Mouse (Mus musculus) neural tube, embryonic 11.5 days (tissue): ENCODE results near the gene Tmem216. TPM values are rescaled to one million over a fixed set of nuclear protein-coding genes. Genes with fewer than 3 reads are reported as not detected.

Experiments
- ATAC-seq: fragments of 200-750 bp; cut with Nextera tagmentation; 2 replicates; pipeline ENCODE4 v1.8.0; 2017; ENCODE audit warnings: moderate number of reproducible peaks, mild to moderate bottlenecking, moderate TSS enrichment, moderate library complexity; ENCODE audit not compliant: insufficient read depth, low FRiP score, low TSS enrichment
- DNase-seq: peaks from one replicate; pipeline ENCODE4 v3.0.0-alpha.2; 2015; ENCODE audit warnings: low spot score
- H3K27ac ChIP-seq: fragments of 300-500 bp; sonication (generic); 2 replicates; pipeline ENCODE4 v1.5.1; 2014; ENCODE audit warnings: low read depth, mild to moderate bottlenecking, low read length
- H3K27me3 ChIP-seq: fragments of 300-500 bp; sonication (generic); 2 replicates; pipeline ENCODE4 v1.6.1; 2014; ENCODE audit warnings: mild to moderate bottlenecking, low read length, mixed read lengths; ENCODE audit not compliant: control insufficient read depth, insufficient read depth
- H3K36me3 ChIP-seq: fragments of 300-500 bp; sonication (generic); 2 replicates; pipeline ENCODE4 v1.6.1; 2014; ENCODE audit warnings: mild to moderate bottlenecking, low read length, moderate library complexity, mixed read lengths; ENCODE audit not compliant: control insufficient read depth, insufficient read depth
- H3K4me1 ChIP-seq: fragments of 300-500 bp; sonication (generic); 2 replicates; pipeline ENCODE4 v1.6.1; 2014; ENCODE audit warnings: low read length, mixed read lengths; ENCODE audit not compliant: control insufficient read depth, insufficient read depth
- H3K4me2 ChIP-seq: fragments of 300-500 bp; sonication (generic); 2 replicates; pipeline ENCODE4 v1.6.1; 2014; ENCODE audit warnings: low read depth, mild to moderate bottlenecking, moderate library complexity
- H3K4me3 ChIP-seq: fragments of 300-500 bp; sonication (generic); 2 replicates; pipeline ENCODE4 v1.5.1; 2014; ENCODE audit warnings: low read depth, low read length
- H3K9ac ChIP-seq: fragments of 300-500 bp; sonication (generic); 2 replicates; pipeline ENCODE4 v1.6.1; 2014; ENCODE audit warnings: mild to moderate bottlenecking, low read length
- H3K9me3 ChIP-seq: fragments of 300-500 bp; sonication (generic); 2 replicates; pipeline ENCODE4 v1.6.1; 2016; ENCODE audit warnings: low read length; ENCODE audit not compliant: control insufficient read depth
- WGBS: fragments of 180-500 bp; shearing (Covaris S2); extraction: QIAGEN DNeasy Blood & Tissue Kit; methylation state at CpG from one replicate; pipeline ENCODE4 v1.1.7; 2014; 5-methylcytosine and 5-hydroxymethylcytosine counted together
- polyA plus RNA-seq: library from polyadenylated mRNA; unstranded; fragments of >200 nt; fragmentation: Nextera tagmentation; extraction: Ambion mirVana; gene quantifications from 2 replicates; pipeline ENCODE4 v1.2.1, GENCODE M21; 2014

Gene Tmem216
- polyA plus RNA-seq, 1 experiment from 2014 or later = 57.7 TPM

- H3K27me3 ChIP-seq = no peaks in the 10 kb centered on the region
- H3K9ac ChIP-seq = no peak overlapping the region
- no peak for DNase-seq
- H3K9me3 ChIP-seq = no peaks in the 10 kb centered on the region
- 39% methylated on average over 3 of the region's 3 CpGs for WGBS
- no peak overlapping the region for H3K27ac ChIP-seq
- no peak overlapping the region for H3K4me2 ChIP-seq
- H3K4me3 ChIP-seq = no peak overlapping the region
- ATAC-seq = no peak
- H3K4me1 ChIP-seq = no peaks in the 10 kb centered on the region
- peaks cover 3% of the 10 kb centered on the region for H3K36me3 ChIP-seq
These were observed 42.1 kb upstream of the Tmem216 start for GRCm38 (mm10) chr19:10598188-10598587.

GRCm38 (mm10) chr19:10591659-10592377 lies 35.8 kb upstream of the Tmem216 start:
- Histone ChIP-seq H3K36me3 (peaks cover 3% of the 10 kb centered on the region), H3K27ac (no peak overlapping the region), H3K9me3 (no peaks in the 10 kb centered on the region), H3K4me3 (no peak overlapping the region), H3K9ac (no peak overlapping the region), H3K4me2 (no peak overlapping the region), H3K4me1 (no peaks in the 10 kb centered on the region), H3K27me3 (no peaks in the 10 kb centered on the region)
- no peak for DNase-seq
- WGBS = 90% methylated on average over 6 of the region's 6 CpGs
- no peak for ATAC-seq

- no peaks in the 10 kb centered on the region for H3K4me1 ChIP-seq
- no peak overlapping the region for H3K9ac ChIP-seq
- no peak for DNase-seq
- no peaks in the 10 kb centered on the region for H3K9me3 ChIP-seq
- WGBS = 74% methylated on average over 3 of the region's 3 CpGs
- no peak overlapping the region for H3K27ac ChIP-seq
- no peaks in the 10 kb centered on the region for H3K27me3 ChIP-seq
- H3K4me3 ChIP-seq = no peak overlapping the region
- no peak for ATAC-seq
- H3K4me2 ChIP-seq = no peak overlapping the region
- H3K36me3 ChIP-seq = no peaks in the 10 kb centered on the region
These were observed 34.3 kb upstream of the Tmem216 start for GRCm38 (mm10) chr19:10590301-10590700.

- H3K27ac ChIP-seq = no peak overlapping the region
- no peak for ATAC-seq
These were observed 33.3 kb upstream of the Tmem216 start for GRCm38 (mm10) chr19:10589127-10589857.

GRCm38 (mm10) chr19:10587231-10587630 lies 31.2 kb upstream of the Tmem216 start:
- Histone ChIP-seq H3K27ac (no peak overlapping the region), H3K4me1 (no peaks in the 10 kb centered on the region), H3K27me3 (no peaks in the 10 kb centered on the region), H3K36me3 (no peaks in the 10 kb centered on the region), H3K9me3 (no peaks in the 10 kb centered on the region), H3K4me2 (no peak overlapping the region), H3K4me3 (no peak overlapping the region), H3K9ac (no peak overlapping the region)
- DNase-seq (no peak), ATAC-seq (no peak)
- WGBS = 89% methylated on average over 8 of the region's 8 CpGs

More at GRCm38 (mm10) chr19:10589127-10589857, 33.3 kb upstream of the Tmem216 start:
- 72% methylated on average over 5 of the region's 5 CpGs for WGBS
- H3K27me3 ChIP-seq = no peaks in the 10 kb centered on the region
- DNase-seq = no peak
- no peak overlapping the region for H3K9ac ChIP-seq
- H3K4me1 ChIP-seq = no peaks in the 10 kb centered on the region
- no peaks in the 10 kb centered on the region for H3K9me3 ChIP-seq
- no peak overlapping the region for H3K4me3 ChIP-seq
- H3K4me2 ChIP-seq = no peak overlapping the region
- no peaks in the 10 kb centered on the region for H3K36me3 ChIP-seq

GRCm38 (mm10) chr19:10585112-10585511 lies 29.1 kb upstream of the Tmem216 start:
- Histone ChIP-seq H3K36me3 (no peaks in the 10 kb centered on the region), H3K27ac (no peak overlapping the region), H3K27me3 (no peaks in the 10 kb centered on the region), H3K9ac (no peak overlapping the region), H3K4me1 (no peaks in the 10 kb centered on the region), H3K4me2 (no peak overlapping the region), H3K4me3 (no peak overlapping the region), H3K9me3 (no peaks in the 10 kb centered on the region)
- ATAC-seq = no peak
- no peak for DNase-seq
- 89% methylated on average over 8 of the region's 8 CpGs for WGBS

GRCm38 (mm10) chr19:10583550-10584146 lies 27.6 kb upstream of the Tmem216 start:
- DNase-seq = no peak
- H3K27ac ChIP-seq = no peak overlapping the region
- 74% methylated on average over 7 of the region's 7 CpGs for WGBS
- no peaks in the 10 kb centered on the region for H3K9me3 ChIP-seq
- H3K27me3 ChIP-seq = no peaks in the 10 kb centered on the region
- ATAC-seq = no peak
- no peak overlapping the region for H3K4me3 ChIP-seq
- H3K4me1 ChIP-seq = no peaks in the 10 kb centered on the region
- no peak overlapping the region for H3K9ac ChIP-seq
- H3K36me3 ChIP-seq = no peaks in the 10 kb centered on the region
- no peak overlapping the region for H3K4me2 ChIP-seq

GRCm38 (mm10) chr19:10581984-10582383 lies 25.9 kb upstream of the Tmem216 start:
- Histone ChIP-seq H3K4me2 (no peak overlapping the region), H3K27me3 (no peaks in the 10 kb centered on the region), H3K9ac (no peak overlapping the region), H3K36me3 (no peaks in the 10 kb centered on the region), H3K9me3 (no peaks in the 10 kb centered on the region), H3K4me1 (no peaks in the 10 kb centered on the region), H3K27ac (no peak overlapping the region), H3K4me3 (no peak overlapping the region)
- ATAC-seq = no peak
- no peak for DNase-seq
- 86% methylated on average over 6 of the region's 6 CpGs for WGBS
